In the genomic region with DNA sequence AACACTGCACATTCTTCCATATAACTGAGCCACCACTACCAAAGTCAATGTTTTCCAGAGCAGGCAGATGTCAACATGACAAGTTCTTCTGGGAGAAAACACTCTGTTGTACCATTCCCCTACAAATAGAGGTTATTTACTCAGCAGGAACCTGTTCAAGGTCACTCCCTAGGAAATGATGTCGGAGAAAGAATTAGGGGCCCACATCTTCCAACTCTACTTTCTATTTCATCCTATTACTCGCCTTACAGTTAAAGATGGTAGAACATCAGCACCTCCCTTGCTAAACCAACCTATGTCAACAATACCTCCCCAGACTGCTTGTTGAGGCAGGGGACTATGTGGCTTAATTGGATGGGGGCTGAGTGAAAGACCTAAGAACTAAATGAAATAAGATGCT, we compare ENCODE assay signal across 10 mouse cellular contexts. TPM values are rescaled to one million over a fixed set of nuclear protein-coding genes. Genes with fewer than 3 reads are reported as not detected.
A peak's percentile ranks its signal among the peaks of the same experiment; 100 is the strongest.
DNase-seq lines count a peak whose midpoint lies in the region; ATAC-seq and TF ChIP-seq lines count a peak whose summit lies in the region.
"Had no signal": no experiment of that assay in that cellular context is flagged by ENCODE, and none has a peak within 500 bp of the region (broad histone marks: within the 10 kb centered on the region; RNA-seq: fewer than 3 reads in every experiment).

A gene (plus strand): TSS at position 301 of the 400 bp plus-strand sequence.

- intact Hi-C loops in heart, postnatal 10 days (cut with DNase I) = loop anchor here (10.0 kb wide), 1 partner anchor 183 kb away; no protein-coding TSS in a partner anchor

- peak within 1 kb of the TSS; percentile 41; the same call in 1 of the 2 replicates for H3K4me2 ChIP-seq in heart, embryonic 15.5 days
- H3K4me2 ChIP-seq in hindbrain, embryonic 14.5 days (replicated peaks) = peak within 1 kb of the TSS; percentile 49
- H3K4me2 ChIP-seq in liver, postnatal 0 days (ENCODE audit: low read depth, low read length) = peak within 1 kb of the TSS; percentile 66

- no peaks in the 10 kb centered on the region for H3K36me3 ChIP-seq in heart, embryonic 15.5 days
- no peaks in the 10 kb centered on the region for H3K36me3 ChIP-seq in hindbrain, embryonic 14.5 days (replicated peaks; ENCODE audit: control insufficient read depth, insufficient read depth)
- no peaks in the 10 kb centered on the region for H3K36me3 ChIP-seq in liver, postnatal 0 days (replicated peaks; ENCODE audit: insufficient read depth, low read length)

- no peak within 1 kb of the TSS for H3K9ac ChIP-seq in heart, embryonic 15.5 days
- no peak within 1 kb of the TSS for H3K9ac ChIP-seq in hindbrain, embryonic 14.5 days
- no peak within 1 kb of the TSS for H3K9ac ChIP-seq in liver, postnatal 0 days (replicated peaks)

- H3K9me3 ChIP-seq in heart, embryonic 15.5 days (replicated peaks) = no peaks in the 10 kb centered on the region
- H3K9me3 ChIP-seq in hindbrain, embryonic 14.5 days (ENCODE audit: control insufficient read depth, low read length) = no peaks in the 10 kb centered on the region
- H3K9me3 ChIP-seq in liver, postnatal 0 days (ENCODE audit: low read length) = no peaks in the 10 kb centered on the region

- TF ChIP-seq EP300 in liver, postnatal 0 days (IDR thresholded peaks at IDR 0.05; ENCODE audit: low read depth) = no peak

- H3K4me1 ChIP-seq in heart, embryonic 15.5 days (replicated peaks) = no peaks in the 10 kb centered on the region
- H3K4me1 ChIP-seq in bone marrow macrophage, adult 2 months (ENCODE audit: control insufficient read depth, insufficient read depth, low read length) = 0 out of 2 replicates have a peak, but pooled peaks cover 2% of the 10 kb centered on the region
- H3K4me1 ChIP-seq in hindbrain, embryonic 14.5 days (replicated peaks; ENCODE audit: control insufficient read depth, insufficient read depth, low read length) = no peaks in the 10 kb centered on the region
- H3K4me1 ChIP-seq in liver, postnatal 0 days (ENCODE audit: insufficient read depth) = no peaks in the 10 kb centered on the region

- H3K4me3 ChIP-seq in heart, embryonic 15.5 days = 0 out of 2 replicates have a peak within 1 kb of the TSS, but pooled peaks have one; percentile 58
- H3K4me3 ChIP-seq in bone marrow macrophage, adult 2 months (ENCODE audit: insufficient read depth, low read length) = 0 out of 2 replicates have a peak within 1 kb of the TSS, but pooled peaks have one; percentile 8
- H3K4me3 ChIP-seq in hindbrain, embryonic 14.5 days (replicated peaks; ENCODE audit: low read length) = peak within 1 kb of the TSS; percentile 40
- no peak within 1 kb of the TSS for H3K4me3 ChIP-seq in liver, postnatal 0 days (ENCODE audit: low read depth, low read length)

- H3K27ac ChIP-seq in heart, embryonic 15.5 days = no peak within 1 kb of the TSS
- no peak within 1 kb of the TSS for H3K27ac ChIP-seq in bone marrow macrophage, adult 2 months (ENCODE audit: insufficient read depth, low read depth, low read length)
- no peak within 1 kb of the TSS for H3K27ac ChIP-seq in hindbrain, embryonic 14.5 days
- H3K27ac ChIP-seq in liver, postnatal 0 days (ENCODE audit: low read depth) = no peak within 1 kb of the TSS

- H3K27me3 ChIP-seq in heart, embryonic 15.5 days = no peaks in the 10 kb centered on the region
- H3K27me3 ChIP-seq in hindbrain, embryonic 14.5 days (ENCODE audit: control insufficient read depth, insufficient read depth, low read length) = peaks cover 24% of the 10 kb centered on the region
- no peaks in the 10 kb centered on the region for H3K27me3 ChIP-seq in liver, postnatal 0 days (ENCODE audit: insufficient read depth, low read length)

- ATAC-seq in heart, embryonic 15.5 days (replicated peaks; ENCODE audit: insufficient number of reproducible peaks, insufficient read depth, low FRiP score, low read depth) = no peak
- no peak for ATAC-seq in hindbrain, embryonic 14.5 days (ENCODE audit: low FRiP score)
- no peak for ATAC-seq in liver, postnatal 0 days

- no peak for DNase-seq in heart, postnatal 10 days
- DNase-seq in hindbrain, embryonic 14.5 days (ENCODE audit: low spot score) = no peak
- no peak for DNase-seq in liver, postnatal 0 days
- no peak for DNase-seq in frontal cortex, postnatal 25 days (ENCODE audit: low spot score in 2 of 2)
- DNase-seq in layer of hippocampus, adult 18-20 months (ENCODE audit: low spot score in 2 of 2) = no peak
- DNase-seq in layer of hippocampus, postnatal 25 days (ENCODE audit: extremely low spot score in 1 of 2, low spot score in 1 of 2) = no peak
- DNase-seq: cerebellum, adult 9-10 months; right cerebral cortex, postnatal 4 days had no signal

- no peak for TF ChIP-seq CTCF in bone marrow macrophage, adult 2 months (IDR thresholded peaks at IDR 0.05; ENCODE audit: low read depth, low read length)
- TF ChIP-seq CTCF in liver, postnatal 0 days (IDR thresholded peaks at IDR 0.05; ENCODE audit: low read depth) = no peak

- WGBS in heart, embryonic 15.5 days = 79% methylated on average over 2 of the region's 2 CpGs
- WGBS in hindbrain, embryonic 14.5 days = 81% methylated on average over 2 of the region's 2 CpGs
- 68% methylated on average over 2 of the region's 2 CpGs for WGBS in liver, postnatal 0 days (ENCODE audit: insufficient replicate concordance)

- no peak for TF ChIP-seq POLR2A in bone marrow macrophage, adult 2 months (IDR thresholded peaks at IDR 0.05; ENCODE audit: borderline replicate concordance, low read depth, low read length)

RNA-seq across cellular contexts. Expression of the gene that starts here (rescaled TPM):
- not detected in 2 replicates for polyA plus RNA-seq in heart, embryonic 15.5 days (2015; fragmentation: Nextera tagmentation; extraction: Ambion mirVana)
- total RNA-seq in heart, postnatal 10 days (2021) = under 1 TPM; 0.12 to 0.17 TPM
- not detected in 2 replicates for polyA plus RNA-seq in bone marrow macrophage, adult 2 months (2012; ENCODE audit: insufficient read depth, insufficient read length, missing spikeins)
- 0.09 TPM in 1 of 2 replicates, not detected in the other for polyA plus RNA-seq in hindbrain, embryonic 14.5 days (2014; fragmentation: Nextera tagmentation; extraction: Ambion mirVana)
- not detected in 2 replicates for polyA plus RNA-seq in liver, postnatal 0 days (2015; fragmentation: Nextera tagmentation; extraction: Ambion mirVana)
- total RNA-seq in layer of hippocampus, adult 18-20 months (2021) = under 1 TPM; 0.05 to 0.30 TPM
- under 1 TPM in 1 of 2 experiments, not detected in 1; 0.15 TPM for total RNA-seq in layer of hippocampus, postnatal 25 days (2021)
